Mouse (Mus musculus) lung, adult 2 months (tissue): ENCODE results near the gene Cfap36.

Experiments used
- CTCF ChIP-seq: fragments of 200-500 bp; IDR thresholded peaks from 2 replicates; pipeline ENCODE4 v1.5.1; 2011; ENCODE audit warnings: mild to moderate bottlenecking, low read length, control low read depth; ENCODE audit not compliant: insufficient read depth
- POLR2A ChIP-seq: fragments of 200-500 bp; IDR thresholded peaks from 2 replicates; pipeline ENCODE4 v1.6.1; 2011; ENCODE audit warnings: low read depth, mild to moderate bottlenecking, control low read depth, low read length, borderline replicate concordance; ENCODE audit errors: extremely low read depth

- TF ChIP-seq CTCF: no peak
- TF ChIP-seq POLR2A: no peak
Measured at GRCm38 (mm10) chr11:29286040-29286439, 38.8 kb upstream of the Cfap36 start.
